Mouse (Mus musculus): ENCODE data around the gene Pdia3. TPM values are rescaled to one million over a fixed set of nuclear protein-coding genes. Genes with fewer than 3 reads are reported as not detected.

Pdia3 gene
- polyA plus RNA-seq, 1 experiment from 2014 or later, result 416 TPM

Small RNA genes lying within 50 kb of the gene (microRNA-seq; reads per million reads assigned to microRNA genes)
- gene Gm22953, result not detected

Other genes with a start within 250 kb of the Pdia3 start
- gene Tubgcp4, start 243.1 kb upstream of the Pdia3 start, polyA plus RNA-seq (2016; fragmentation: Nextera tagmentation; extraction: Ambion mirVana), result 82.9 and 83.1 TPM in 2 replicates
- gene Zscan29, start 242.7 kb upstream of the Pdia3 start, polyA plus RNA-seq (2016; fragmentation: Nextera tagmentation; extraction: Ambion mirVana), result 14.4 and 16.2 TPM in 2 replicates
- 216 and 229 TPM in 2 replicates for gene Trp53bp1, start 142.4 kb upstream of the Pdia3 start, polyA plus RNA-seq (2016; fragmentation: Nextera tagmentation; extraction: Ambion mirVana)
- gene Map1a, start 124.2 kb upstream of the Pdia3 start, polyA plus RNA-seq (2016; fragmentation: Nextera tagmentation; extraction: Ambion mirVana), result 9.3 and 12.7 TPM in 2 replicates
- 12.5 and 14.5 TPM in 2 replicates for gene Ppip5k1, start 58.4 kb upstream of the Pdia3 start, polyA plus RNA-seq (2016; fragmentation: Nextera tagmentation; extraction: Ambion mirVana)
- 8.5 and 14.4 TPM in 2 replicates for gene Ckmt1, start 56.1 kb upstream of the Pdia3 start, polyA plus RNA-seq (2016; fragmentation: Nextera tagmentation; extraction: Ambion mirVana)
- not detected in 2 replicates for gene Strc, start 26.6 kb upstream of the Pdia3 start, polyA plus RNA-seq (2016; fragmentation: Nextera tagmentation; extraction: Ambion mirVana)
- 2.9 and 3.6 TPM in 2 replicates for gene Catsper2, start within 50 bp of the Pdia3 start, polyA plus RNA-seq (2016; fragmentation: Nextera tagmentation; extraction: Ambion mirVana)
- gene Ell3, start 30.5 kb downstream of the Pdia3 start, polyA plus RNA-seq (2016; fragmentation: Nextera tagmentation; extraction: Ambion mirVana), result 6.9 and 12.4 TPM in 2 replicates
- 456 and 479 TPM in 2 replicates for gene Serf2, start 35.4 kb downstream of the Pdia3 start, polyA plus RNA-seq (2016; fragmentation: Nextera tagmentation; extraction: Ambion mirVana)
- gene Hypk, start 39.5 kb downstream of the Pdia3 start, polyA plus RNA-seq (2016; fragmentation: Nextera tagmentation; extraction: Ambion mirVana), result 124 and 130 TPM in 2 replicates
- gene Serinc4, start 43.0 kb downstream of the Pdia3 start, polyA plus RNA-seq (2016; fragmentation: Nextera tagmentation; extraction: Ambion mirVana), result 0.85 and 0.88 TPM in 2 replicates
- gene Mfap1b, start 60.3 kb downstream of the Pdia3 start, polyA plus RNA-seq (2016; fragmentation: Nextera tagmentation; extraction: Ambion mirVana), result 67.6 and 70.1 TPM in 2 replicates
- 30.2 and 34.6 TPM in 2 replicates for gene Mfap1a, start 92.9 kb downstream of the Pdia3 start, polyA plus RNA-seq (2016; fragmentation: Nextera tagmentation; extraction: Ambion mirVana)
- gene Wdr76, start 92.9 kb downstream of the Pdia3 start, polyA plus RNA-seq (2016; fragmentation: Nextera tagmentation; extraction: Ambion mirVana), result 15.5 and 15.7 TPM in 2 replicates

All from forebrain, embryonic 12.5 days (tissue).